ENCODE assay signal across 7 mouse cellular contexts in the genomic region with DNA sequence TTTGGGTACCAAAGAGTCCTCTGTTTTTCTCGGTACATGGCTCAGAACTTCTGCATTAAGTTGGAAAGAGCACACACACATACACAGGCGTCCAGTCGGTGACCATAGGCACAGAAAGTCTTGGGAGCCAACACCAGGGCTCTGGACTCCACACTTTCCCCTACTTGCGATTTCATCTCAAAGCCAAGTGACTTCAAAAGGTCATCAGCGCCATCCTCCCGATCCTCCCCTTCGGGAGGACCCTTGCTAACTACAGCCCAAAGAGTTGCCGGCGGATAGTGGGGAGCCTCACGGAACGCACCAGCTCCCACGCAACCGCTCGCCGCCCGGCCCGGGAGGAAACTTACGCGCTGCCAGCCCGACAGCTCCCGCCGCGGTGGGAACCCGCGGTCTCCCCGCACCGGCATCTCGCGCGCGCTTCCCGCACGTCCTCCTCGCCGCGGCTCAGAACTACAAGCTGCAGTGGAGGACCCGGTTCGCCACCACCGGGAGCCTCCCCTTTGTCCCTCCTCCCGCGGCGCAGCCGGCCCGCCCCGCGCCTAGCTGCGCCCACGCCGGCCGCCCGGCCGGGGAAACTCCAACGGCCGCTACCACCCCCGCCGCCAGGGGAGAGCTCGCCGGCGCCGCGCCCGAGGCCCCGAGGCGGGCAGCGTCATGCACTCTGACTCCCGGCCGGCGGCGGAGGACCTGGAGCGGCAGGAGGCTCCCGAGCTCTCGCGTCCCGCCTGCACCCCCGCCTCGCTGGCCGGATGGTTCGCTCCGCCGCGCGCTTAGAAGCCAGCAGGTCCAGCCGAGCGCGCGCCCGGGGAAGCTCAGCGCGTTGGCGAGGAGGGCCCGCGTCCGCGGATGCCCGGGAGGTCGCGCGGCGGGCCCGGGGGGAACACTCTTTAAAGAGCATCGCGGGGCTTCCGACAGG. TPM values are rescaled to one million over a fixed set of nuclear protein-coding genes. Genes with fewer than 3 reads are reported as not detected.
DNase-seq lines count a peak whose midpoint lies in the region; ATAC-seq and TF ChIP-seq lines count a peak whose summit lies in the region.

No protein-coding gene starts in this region.

- ATAC-seq in midbrain, embryonic 12.5 days (ENCODE audit: low FRiP score, low read depth): peak; percentile 96

- H3K36me3 ChIP-seq in limb, embryonic 10.5 days: no peaks in the 10 kb centered on the region
- no peaks in the 10 kb centered on the region for H3K36me3 ChIP-seq in midbrain, embryonic 12.5 days
- no peaks in the 10 kb centered on the region for H3K36me3 ChIP-seq in small intestine, adult 2 months (ENCODE audit: control insufficient read depth, insufficient read depth, low read length)

- peaks cover 29% of the 10 kb centered on the region for H3K4me1 ChIP-seq in limb, embryonic 10.5 days
- peaks cover 25% of the 10 kb centered on the region for H3K4me1 ChIP-seq in midbrain, embryonic 12.5 days
- peaks cover 12% of the 10 kb centered on the region for H3K4me1 ChIP-seq in small intestine, adult 2 months (ENCODE audit: control insufficient read depth, insufficient read depth, insufficient read length, low read length)

- no peaks in the 10 kb centered on the region for H3K27me3 ChIP-seq in limb, embryonic 10.5 days (ENCODE audit: low read depth, poor library complexity, severe bottlenecking)
- H3K27me3 ChIP-seq in midbrain, embryonic 12.5 days: peaks cover 8% of the 10 kb centered on the region; the same call in 1 of the 2 replicates
- H3K27me3 ChIP-seq in small intestine, adult 2 months (ENCODE audit: control insufficient read depth, insufficient read depth, low read length): no peaks in the 10 kb centered on the region

- H3K4me2 ChIP-seq in midbrain, embryonic 12.5 days (replicated peaks): peak overlapping the region; percentile 67

- H3K27ac ChIP-seq in limb, embryonic 10.5 days: peak overlapping the region; percentile 96
- H3K27ac ChIP-seq in midbrain, embryonic 12.5 days (replicated peaks): peak overlapping the region; percentile 30
- H3K27ac ChIP-seq in small intestine, adult 2 months (ENCODE audit: insufficient read depth, low read depth, low read length): peak overlapping the region; percentile 43

- TF ChIP-seq POLR2A in small intestine, adult 2 months (IDR thresholded peaks at IDR 0.05; ENCODE audit: low read depth, low read length): no peak

- peak overlapping the region; percentile 77 for H3K9ac ChIP-seq in midbrain, embryonic 12.5 days (replicated peaks)

- H3K4me3 ChIP-seq in limb, embryonic 10.5 days: peak overlapping the region; percentile 92
- peak overlapping the region; percentile 74 for H3K4me3 ChIP-seq in midbrain, embryonic 12.5 days
- peak overlapping the region; percentile 90 for H3K4me3 ChIP-seq in small intestine, adult 2 months (ENCODE audit: low read depth, low read length)

- under 1% methylated on average over 103 of the region's 103 CpGs for WGBS in limb, embryonic 10.5 days
- under 1% methylated on average over 83 of the region's 103 CpGs for WGBS in midbrain, embryonic 12.5 days
- under 1% methylated on average over 102 of the region's 103 CpGs for WGBS in small intestine, adult 2 months

- no peaks in the 10 kb centered on the region for H3K9me3 ChIP-seq in limb, embryonic 10.5 days (replicated peaks)
- no peaks in the 10 kb centered on the region for H3K9me3 ChIP-seq in midbrain, embryonic 12.5 days

- no peak for TF ChIP-seq CTCF in small intestine, adult 2 months (IDR thresholded peaks at IDR 0.05; ENCODE audit: extremely low read depth, insufficient read length, insufficient replicate concordance, low read depth, low read length)

- peak; percentile 93 for DNase-seq in adrenal gland, adult 8-10 months
- DNase-seq in embryo, embryonic 11.5 days (ENCODE audit: low read depth, low spot score): peak; percentile 86
- peak; percentile 100 for DNase-seq in heart, adult 11 months
- DNase-seq in kidney, adult 18-20 months: peak; percentile 96
- DNase-seq in limb, embryonic 10.5 days (ENCODE audit: low spot score): peak; percentile 96

RNA-seq across cellular contexts. Expression of a gene that starts 51.0 kb away (rescaled TPM):
- total RNA-seq in adrenal gland, adult 8-10 months (2022): 10 to 100 TPM in 2 of 4 experiments, 1 to 10 TPM in 2; 7.2 to 14.6 (median 10.7) TPM
- 35.2 and 36.4 TPM in 2 replicates for polyA plus RNA-seq in limb, embryonic 10.5 days (2016; fragmentation: Nextera tagmentation; extraction: Ambion mirVana)
- 28.0 and 33.6 TPM in 2 replicates for polyA plus RNA-seq in midbrain, embryonic 12.5 days (2016; fragmentation: Nextera tagmentation; extraction: Ambion mirVana)
- polyA plus RNA-seq in small intestine, adult 2 months (2012; rRNA removed): 24.9 and 74.0 TPM in 2 replicates

Comparison
In these comparisons a context has a peak if more than half of its experiments do, and no peak if none do; other contexts are left out.
1. Peak in every context shown above with its lines: DNase-seq, ATAC-seq, H3K4me3 ChIP-seq and H3K27ac ChIP-seq.
2. H3K27ac ChIP-seq: peak in every context shown above with its lines; median percentile 96 in limb, embryonic 10.5 days; 43 in small intestine, adult 2 months; 30 in midbrain, embryonic 12.5 days.